Mouse (Mus musculus) midbrain, embryonic 14.5 days (tissue): ENCODE data around the gene Dhx35. TPM values are rescaled to one million over a fixed set of nuclear protein-coding genes. Genes with fewer than 3 reads are reported as not detected.

Experiments used
- ATAC-seq: fragments of 200-750 bp; cut with Nextera tagmentation; 2 replicates; pipeline ENCODE4 v1.8.0; 2017; ENCODE audit warnings: moderate number of reproducible peaks, moderate library complexity; ENCODE audit not compliant: low FRiP score, low TSS enrichment
- DNase-seq: peaks from one replicate; pipeline ENCODE4 v3.0.0-alpha.2; 2015
- H3K27ac ChIP-seq: fragments of 300-500 bp; sonication (generic); replicated peaks from 2 replicates; pipeline ENCODE4 v1.5.1; 2014; ENCODE audit warnings: mild to moderate bottlenecking, low read depth, low read length, moderate library complexity
- H3K27me3 ChIP-seq: fragments of 300-500 bp; sonication (generic); 2 replicates; pipeline ENCODE4 v1.6.1; 2014; ENCODE audit warnings: low read length, control low read depth, mixed read lengths; ENCODE audit not compliant: control insufficient read depth, insufficient read depth
- H3K36me3 ChIP-seq: fragments of 300-500 bp; sonication (generic); 2 replicates; pipeline ENCODE4 v1.6.1; 2014; ENCODE audit warnings: low read length, control low read depth; ENCODE audit not compliant: control insufficient read depth, insufficient read depth
- H3K4me1 ChIP-seq: fragments of 300-500 bp; sonication (generic); 2 replicates; pipeline ENCODE4 v1.6.1; 2014; ENCODE audit warnings: mild to moderate bottlenecking, antibody characterized with exemption, low read length, control low read depth; ENCODE audit not compliant: control insufficient read depth, insufficient read depth
- H3K4me2 ChIP-seq: fragments of 300-500 bp; sonication (generic); 2 replicates; pipeline ENCODE4 v1.6.1; 2014; ENCODE audit warnings: mild to moderate bottlenecking, low read length, moderate library complexity
- H3K4me3 ChIP-seq: fragments of 300-500 bp; sonication (generic); replicated peaks from 2 replicates; pipeline ENCODE4 v1.5.1; 2014; ENCODE audit warnings: low read depth, low read length
- H3K9ac ChIP-seq: fragments of 300-500 bp; sonication (generic); replicated peaks from 2 replicates; pipeline ENCODE4 v1.6.1; 2014; ENCODE audit warnings: mild to moderate bottlenecking, low read length, moderate library complexity
- H3K9me3 ChIP-seq: fragments of 300-500 bp; sonication (generic); 2 replicates; pipeline ENCODE4 v1.6.1; 2016; ENCODE audit warnings: low read length, control low read depth, mixed read lengths; ENCODE audit not compliant: control insufficient read depth
- WGBS: fragments of 180-500 bp; shearing (Covaris S2); extraction: QIAGEN DNeasy Blood & Tissue Kit; methylation state at CpG from one replicate; pipeline ENCODE4 v1.1.7; 2014; 5-methylcytosine and 5-hydroxymethylcytosine counted together
- polyA plus RNA-seq: library from polyadenylated mRNA; unstranded; fragments of >200 nt; fragmentation: Nextera tagmentation; extraction: Ambion mirVana; gene quantifications from 2 replicates; pipeline ENCODE4 v1.2.1, GENCODE M21; 2014

Dhx35 gene
- polyA plus RNA-seq, 1 experiment from 2014 or later: 15.5 TPM

GRCm38 (mm10) chr2:158786927-158787795 is 7.4 kb upstream of the Dhx35 start:
- no peaks in the 10 kb centered on the region for H3K9me3 ChIP-seq
- H3K4me2 ChIP-seq: no peak overlapping the region
- no peaks in the 10 kb centered on the region for H3K4me1 ChIP-seq
- DNase-seq: peak; percentile 20
- no peak overlapping the region for H3K9ac ChIP-seq
- H3K4me3 ChIP-seq: no peak overlapping the region
- peaks cover 4% of the 10 kb centered on the region; the same call in 1 of the 2 replicates for H3K36me3 ChIP-seq
- no peak for ATAC-seq
- no peaks in the 10 kb centered on the region for H3K27me3 ChIP-seq
- no peak overlapping the region for H3K27ac ChIP-seq
- 79% methylated on average over 14 of the region's 14 CpGs for WGBS

DNA sequence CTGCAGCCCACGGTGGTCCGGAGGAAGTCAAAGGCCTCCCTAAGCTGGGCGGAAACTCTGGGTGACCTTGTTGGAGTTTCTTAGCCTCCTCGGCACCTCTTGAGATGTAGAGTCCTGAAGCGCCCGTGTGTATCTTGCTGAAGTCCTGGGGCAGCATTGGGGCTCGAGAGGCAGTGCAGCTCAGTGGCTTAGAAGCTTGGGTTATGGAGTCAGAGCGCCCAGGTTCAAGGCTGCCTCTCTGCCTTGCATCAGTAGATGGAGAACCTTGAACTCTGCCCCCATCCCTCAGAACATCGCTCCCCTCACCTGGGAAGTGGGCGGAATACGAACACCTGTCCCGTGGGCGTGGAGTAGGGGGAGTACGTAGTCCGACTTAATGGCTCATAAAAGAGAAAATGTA is 436 bp downstream of the Dhx35 start:
- peak overlapping the region; percentile 74 for H3K4me3 ChIP-seq
- DNase-seq (no peak), ATAC-seq (peak; percentile 7; the same call in 1 of the 2 replicates)
- H3K4me1 ChIP-seq: peaks cover 13% of the 10 kb centered on the region; the same call in 1 of the 2 replicates
- 13% methylated on average over 15 of the region's 15 CpGs for WGBS
- H3K27ac ChIP-seq: peak overlapping the region; percentile 61
- H3K4me2 ChIP-seq: peak overlapping the region; percentile 77
- H3K36me3 ChIP-seq: no peaks in the 10 kb centered on the region
- no peaks in the 10 kb centered on the region for H3K27me3 ChIP-seq
- H3K9me3 ChIP-seq: no peaks in the 10 kb centered on the region
- peak overlapping the region; percentile 69 for H3K9ac ChIP-seq

DNA sequence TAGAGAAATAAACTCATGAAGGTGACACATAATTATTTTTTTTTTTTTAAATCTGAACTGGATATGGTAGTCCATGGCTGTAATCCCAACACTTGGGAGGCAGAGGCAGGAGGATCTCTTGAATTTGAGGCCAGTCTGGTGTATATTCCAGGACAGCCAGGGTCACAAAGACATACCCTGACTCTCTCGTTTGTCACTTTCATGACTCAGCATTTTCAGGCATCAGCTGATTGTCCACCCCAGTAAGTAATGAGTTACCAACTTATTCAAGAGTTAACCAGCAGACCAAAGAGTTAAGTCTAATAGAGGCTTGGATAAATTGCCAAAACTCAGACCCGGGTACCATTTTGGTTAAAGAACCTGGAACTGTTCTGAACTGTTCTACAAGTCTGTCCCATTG is 1.3 kb downstream of the Dhx35 start:
- Histone ChIP-seq H3K9me3 (no peaks in the 10 kb centered on the region), H3K27me3 (no peaks in the 10 kb centered on the region), H3K4me2 (no peak overlapping the region), H3K4me1 (peaks cover 13% of the 10 kb centered on the region; the same call in 1 of the 2 replicates), H3K36me3 (no peaks in the 10 kb centered on the region), H3K27ac (no peak overlapping the region), H3K4me3 (no peak overlapping the region), H3K9ac (no peak overlapping the region)
- 91% methylated on average over 2 of the region's 2 CpGs for WGBS
- DNase-seq (no peak), ATAC-seq (no peak)

DNA sequence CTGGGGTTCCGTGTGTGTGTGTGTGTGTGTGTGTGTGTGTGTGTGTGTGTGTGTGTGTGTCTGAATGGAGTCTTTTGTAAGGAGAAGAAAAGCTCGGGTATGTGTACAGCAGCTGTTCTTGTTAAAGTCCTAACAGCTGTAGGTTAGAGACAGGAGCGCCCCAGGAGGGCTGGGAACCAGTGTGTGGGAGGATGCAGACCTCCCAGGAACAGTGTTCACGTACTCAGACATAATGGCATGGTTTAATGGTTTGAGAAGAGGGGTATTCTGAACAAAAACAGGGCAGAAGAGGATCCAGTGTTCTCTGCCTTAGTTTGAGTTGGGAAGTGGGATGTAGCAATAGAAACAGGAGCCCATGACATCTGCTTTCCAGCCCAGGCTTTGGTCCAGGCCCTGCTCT is 4.7 kb downstream of the Dhx35 start:
- Histone ChIP-seq H3K4me3 (no peak overlapping the region), H3K4me1 (0 out of 2 replicates have a peak, but pooled peaks cover 5% of the 10 kb centered on the region), H3K9me3 (no peaks in the 10 kb centered on the region), H3K9ac (no peak overlapping the region), H3K27ac (no peak overlapping the region), H3K4me2 (no peak overlapping the region), H3K27me3 (no peaks in the 10 kb centered on the region), H3K36me3 (peaks cover 7% of the 10 kb centered on the region; the same call in 1 of the 2 replicates)
- no peak for DNase-seq
- WGBS: 51% methylated on average over 4 of the region's 4 CpGs
- no peak for ATAC-seq

GRCm38 (mm10) chr2:158800788-158801187 is 6.2 kb downstream of the Dhx35 start:
- WGBS: 95% methylated on average over 8 of the region's 8 CpGs
- H3K4me3 ChIP-seq: no peak overlapping the region
- H3K36me3 ChIP-seq: peaks cover 11% of the 10 kb centered on the region; the same call in 1 of the 2 replicates
- DNase-seq (no peak), ATAC-seq (no peak)
- H3K27ac ChIP-seq: no peak overlapping the region
- H3K9me3 ChIP-seq: no peaks in the 10 kb centered on the region
- H3K9ac ChIP-seq: no peak overlapping the region
- H3K27me3 ChIP-seq: no peaks in the 10 kb centered on the region
- no peaks in the 10 kb centered on the region for H3K4me1 ChIP-seq
- no peak overlapping the region for H3K4me2 ChIP-seq

DNA sequence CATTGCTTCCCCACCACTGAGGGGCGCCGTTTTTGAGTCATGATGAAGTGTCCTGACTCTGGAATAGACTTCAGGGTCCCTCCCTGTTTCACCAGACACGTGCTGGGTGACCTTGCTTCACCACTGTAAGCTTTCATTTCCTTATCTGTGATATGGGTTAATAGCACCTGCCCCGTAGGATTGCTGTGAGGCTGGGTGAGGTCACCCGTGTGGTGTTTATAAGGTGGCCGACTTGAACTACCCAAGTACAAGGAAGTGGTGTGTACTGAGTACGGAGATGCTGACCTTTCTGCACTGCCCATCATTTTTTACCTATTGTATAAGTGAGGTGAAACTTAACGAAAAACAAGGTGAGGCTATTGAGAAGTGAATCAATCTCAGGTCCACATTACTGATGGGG is 9.0 kb downstream of the Dhx35 start:
- WGBS: 94% methylated on average over 8 of the region's 8 CpGs
- Histone ChIP-seq H3K36me3 (peaks cover 16% of the 10 kb centered on the region), H3K27me3 (no peaks in the 10 kb centered on the region), H3K9ac (no peak overlapping the region), H3K27ac (no peak overlapping the region), H3K4me1 (no peaks in the 10 kb centered on the region), H3K4me3 (no peak overlapping the region), H3K4me2 (no peak overlapping the region), H3K9me3 (no peaks in the 10 kb centered on the region)
- DNase-seq (no peak), ATAC-seq (no peak)

GRCm38 (mm10) chr2:158815686-158816085 is 21.1 kb downstream of the Dhx35 start:
- H3K4me2 ChIP-seq: no peak overlapping the region
- H3K27ac ChIP-seq: no peak overlapping the region
- H3K9me3 ChIP-seq: no peaks in the 10 kb centered on the region
- peaks cover 31% of the 10 kb centered on the region for H3K36me3 ChIP-seq
- H3K4me1 ChIP-seq: no peaks in the 10 kb centered on the region
- H3K4me3 ChIP-seq: no peak overlapping the region
- H3K27me3 ChIP-seq: no peaks in the 10 kb centered on the region
- ATAC-seq (no peak), DNase-seq (no peak)
- no peak overlapping the region for H3K9ac ChIP-seq

DNA sequence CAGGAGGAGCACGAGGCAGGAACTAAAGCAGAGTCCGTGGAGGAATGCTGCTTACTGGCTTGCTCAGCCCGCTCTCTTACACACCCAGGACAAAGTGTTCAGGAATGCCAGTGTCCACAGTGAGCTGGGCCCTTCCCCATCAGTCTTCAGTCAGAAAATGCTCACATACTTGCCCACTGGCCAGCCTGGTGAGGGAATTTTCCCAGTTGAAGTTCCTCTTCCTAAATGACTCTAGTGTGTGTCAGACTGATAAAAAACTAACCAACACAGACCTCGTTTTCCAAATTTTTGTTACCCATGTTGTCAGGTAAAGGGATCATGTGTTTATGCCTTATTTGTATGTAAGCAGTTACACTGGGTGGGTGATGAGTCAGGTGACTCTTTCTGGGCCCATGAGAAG is 21.6 kb downstream of the Dhx35 start:
- H3K9ac ChIP-seq: no peak overlapping the region
- peaks cover 31% of the 10 kb centered on the region for H3K36me3 ChIP-seq
- no peak for ATAC-seq
- 97% methylated on average over 4 of the region's 4 CpGs for WGBS
- H3K4me1 ChIP-seq: no peaks in the 10 kb centered on the region
- no peaks in the 10 kb centered on the region for H3K9me3 ChIP-seq
- H3K4me3 ChIP-seq: no peak overlapping the region
- H3K27ac ChIP-seq: no peak overlapping the region
- no peaks in the 10 kb centered on the region for H3K27me3 ChIP-seq
- no peak for DNase-seq
- no peak overlapping the region for H3K4me2 ChIP-seq

- WGBS: 92% methylated on average over 8 of the region's 8 CpGs
- ATAC-seq: no peak
- H3K4me3 ChIP-seq: no peak overlapping the region
Observed at GRCm38 (mm10) chr2:158817708-158818107, 23.1 kb downstream of the Dhx35 start.

More at GRCm38 (mm10) chr2:158817708-158818107, 23.1 kb downstream of the Dhx35 start:
- Histone ChIP-seq H3K27ac (no peak overlapping the region), H3K9ac (no peak overlapping the region), H3K4me1 (no peaks in the 10 kb centered on the region), H3K9me3 (no peaks in the 10 kb centered on the region), H3K36me3 (peaks cover 36% of the 10 kb centered on the region), H3K27me3 (no peaks in the 10 kb centered on the region), H3K4me2 (no peak overlapping the region)
- no peak for DNase-seq
